Mouse (Mus musculus) liver, postnatal 0 days (tissue): ENCODE data around the gene Ankrd39. TPM values are rescaled to one million over a fixed set of nuclear protein-coding genes. Genes with fewer than 3 reads are reported as not detected.
"Not testable (repeated sequence)": the region's sequence is repeated elsewhere in the genome, so short reads cannot be mapped to it uniquely, and the experiment has no call there.

Experiments used
- ATAC-seq: fragments of 200-750 bp; cut with Nextera tagmentation; 2 replicates; pipeline ENCODE4 v1.8.0; 2017; ENCODE audit warnings: mild to moderate bottlenecking, moderate library complexity
- DNase-seq: peaks from one replicate; pipeline ENCODE4 v3.0.0-alpha.2; 2016
- H3K27ac ChIP-seq: fragments of 300-500 bp; sonication (generic); 2 replicates; pipeline ENCODE4 v1.5.1; 2014; ENCODE audit warnings: antibody characterized with exemption, moderate library complexity, mild to moderate bottlenecking, low read depth
- H3K27me3 ChIP-seq: fragments of 300-500 bp; sonication (generic); 2 replicates; pipeline ENCODE4 v1.6.1; 2014; ENCODE audit warnings: low read length, control low read depth, mixed read lengths; ENCODE audit not compliant: insufficient read depth
- H3K36me3 ChIP-seq: fragments of 300-500 bp; sonication (generic); replicated peaks from 2 replicates; pipeline ENCODE4 v1.6.1; 2014; ENCODE audit warnings: mild to moderate bottlenecking, control low read depth, low read length, moderate library complexity, mixed read lengths; ENCODE audit not compliant: insufficient read depth
- H3K4me1 ChIP-seq: fragments of 300-500 bp; sonication (generic); 2 replicates; pipeline ENCODE4 v1.6.1; 2014; ENCODE audit warnings: antibody characterized with exemption, mild to moderate bottlenecking, control low read depth; ENCODE audit not compliant: insufficient read depth
- H3K4me2 ChIP-seq: fragments of 300-500 bp; sonication (generic); 2 replicates; pipeline ENCODE4 v1.6.1; 2014; ENCODE audit warnings: low read depth, mild to moderate bottlenecking, low read length, moderate library complexity, mixed read lengths
- H3K4me3 ChIP-seq: fragments of 300-500 bp; sonication (generic); 2 replicates; pipeline ENCODE4 v1.5.1; 2014; ENCODE audit warnings: low read depth, low read length
- H3K9ac ChIP-seq: fragments of 300-500 bp; sonication (generic); replicated peaks from 2 replicates; pipeline ENCODE4 v1.6.1; 2014; ENCODE audit warnings: mild to moderate bottlenecking, moderate library complexity
- H3K9me3 ChIP-seq: fragments of 300-500 bp; sonication (generic); 2 replicates; pipeline ENCODE4 v1.6.1; 2016; ENCODE audit warnings: mild to moderate bottlenecking, control low read depth, low read length, mixed read lengths
- CTCF ChIP-seq: sonication (generic); IDR thresholded peaks from 2 replicates; pipeline ENCODE4 v1.5.1; 2016; ENCODE audit warnings: antibody characterized with exemption, low read depth
- EP300 ChIP-seq: IDR thresholded peaks from 2 replicates; pipeline ENCODE4 v1.6.1; 2016; ENCODE audit warnings: antibody characterized with exemption, low read depth, mild to moderate bottlenecking
- WGBS: fragments of 180-500 bp; shearing (Covaris S2); extraction: QIAGEN DNeasy Blood & Tissue Kit; methylation state at CpG from one replicate; pipeline ENCODE4 v1.1.7; 2014; ENCODE audit not compliant: insufficient replicate concordance; 5-methylcytosine and 5-hydroxymethylcytosine counted together
- polyA plus RNA-seq: library from polyadenylated mRNA; unstranded; fragments of >200 nt; fragmentation: Nextera tagmentation; extraction: Ambion mirVana; gene quantifications from 2 replicates; pipeline ENCODE4 v1.2.1, GENCODE M21; 2015

Gene Ankrd39
- polyA plus RNA-seq, 1 experiment from 2014 or later = 7.4 TPM

DNA sequence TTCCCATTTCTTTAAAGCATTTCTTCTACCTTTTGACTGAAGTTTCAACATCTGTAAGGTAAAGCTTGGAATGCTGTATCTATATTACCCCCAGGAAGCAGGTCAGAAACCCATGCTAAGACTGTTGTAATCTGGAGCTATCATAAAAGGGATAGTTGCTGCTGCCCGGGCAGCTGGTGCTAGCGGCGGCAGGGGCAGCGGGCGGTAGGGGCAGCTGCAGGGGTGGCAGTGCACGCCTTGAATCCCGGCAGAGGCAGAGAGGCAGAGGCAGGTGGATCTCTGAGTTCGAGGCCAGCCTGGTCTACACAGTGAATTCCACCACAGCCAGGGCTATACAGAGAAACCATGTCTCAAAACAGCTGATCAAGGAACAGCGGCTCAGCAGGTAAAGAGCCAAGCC lies 4.3 kb downstream of the Ankrd39 start:
- DNase-seq = no peak
- no peak overlapping the region for H3K4me3 ChIP-seq
- TF ChIP-seq CTCF = no peak
- no peak for TF ChIP-seq EP300
- H3K36me3 ChIP-seq = peaks cover 12% of the 10 kb centered on the region; the same call in 1 of the 2 replicates
- no peaks in the 10 kb centered on the region for H3K9me3 ChIP-seq
- no peak overlapping the region for H3K27ac ChIP-seq
- no peak overlapping the region for H3K9ac ChIP-seq
- H3K4me1 ChIP-seq = 0 out of 2 replicates have a peak, but pooled peaks cover 6% of the 10 kb centered on the region
- H3K27me3 ChIP-seq = no peaks in the 10 kb centered on the region
- 89% methylated on average over 9 of the region's 9 CpGs for WGBS
- H3K4me2 ChIP-seq = no peak overlapping the region
- no peak for ATAC-seq

DNA sequence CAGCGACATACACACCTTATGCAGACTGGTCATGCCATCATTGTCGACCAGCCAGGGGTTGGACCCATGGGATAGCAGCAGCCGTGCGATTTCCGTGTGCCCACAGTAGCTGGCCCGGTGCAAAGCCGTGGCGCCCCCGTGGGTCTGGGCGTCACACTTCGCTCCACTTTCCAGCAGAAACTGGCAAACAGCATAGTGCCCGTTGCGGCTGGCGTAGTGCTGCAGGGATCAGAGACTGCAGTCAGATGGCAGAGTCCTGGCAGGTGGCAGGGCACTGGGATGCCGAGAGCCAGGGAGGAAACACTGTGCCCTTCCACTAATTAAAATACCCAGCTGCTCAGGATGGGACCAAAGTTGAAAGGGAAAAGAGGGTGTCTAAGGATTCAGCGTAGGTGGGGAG lies 5.4 kb downstream of the Ankrd39 start:
- no peaks in the 10 kb centered on the region for H3K9me3 ChIP-seq
- no peak overlapping the region for H3K27ac ChIP-seq
- TF ChIP-seq CTCF = no peak
- no peak for TF ChIP-seq EP300
- ATAC-seq (no peak), DNase-seq (no peak)
- H3K4me2 ChIP-seq = no peak overlapping the region
- H3K4me1 ChIP-seq = 0 out of 2 replicates have a peak, but pooled peaks cover 10% of the 10 kb centered on the region
- no peak overlapping the region for H3K9ac ChIP-seq
- H3K36me3 ChIP-seq = peaks cover 12% of the 10 kb centered on the region; the same call in 1 of the 2 replicates
- H3K4me3 ChIP-seq = no peak overlapping the region
- H3K27me3 ChIP-seq = no peaks in the 10 kb centered on the region
- WGBS = 94% methylated on average over 16 of the region's 16 CpGs

DNA sequence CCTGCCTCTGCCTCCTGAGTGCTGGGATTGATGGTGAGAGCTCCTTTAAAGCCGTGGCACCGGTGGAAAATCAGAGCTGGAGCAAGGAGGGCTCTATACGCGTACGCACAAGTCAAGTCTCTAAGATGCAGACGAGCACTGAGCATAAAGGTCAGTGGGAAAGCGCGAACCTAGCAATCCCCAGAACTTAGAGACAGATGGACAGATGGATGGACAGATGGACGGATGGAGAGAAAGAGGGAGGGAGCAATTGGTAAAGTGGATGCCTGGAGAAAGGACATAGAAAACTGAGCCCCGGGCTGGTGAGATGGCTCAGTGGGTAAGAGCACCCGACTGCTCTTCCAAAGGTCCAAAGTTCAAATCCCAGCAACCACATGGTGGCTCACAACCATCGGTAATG lies 6.4 kb downstream of the Ankrd39 start:
- no peak for TF ChIP-seq EP300
- TF ChIP-seq CTCF = no peak
- Histone ChIP-seq H3K4me3 (no peak overlapping the region), H3K9me3 (no peaks in the 10 kb centered on the region), H3K4me2 (no peak overlapping the region), H3K27me3 (no peaks in the 10 kb centered on the region), H3K4me1 (peaks cover 10% of the 10 kb centered on the region; the same call in 1 of the 2 replicates), H3K9ac (no peak overlapping the region), H3K36me3 (peaks cover 12% of the 10 kb centered on the region; the same call in 1 of the 2 replicates), H3K27ac (no peak overlapping the region)
- ATAC-seq (no peak), DNase-seq (no peak)
- 86% methylated on average over 12 of the region's 12 CpGs for WGBS

DNA sequence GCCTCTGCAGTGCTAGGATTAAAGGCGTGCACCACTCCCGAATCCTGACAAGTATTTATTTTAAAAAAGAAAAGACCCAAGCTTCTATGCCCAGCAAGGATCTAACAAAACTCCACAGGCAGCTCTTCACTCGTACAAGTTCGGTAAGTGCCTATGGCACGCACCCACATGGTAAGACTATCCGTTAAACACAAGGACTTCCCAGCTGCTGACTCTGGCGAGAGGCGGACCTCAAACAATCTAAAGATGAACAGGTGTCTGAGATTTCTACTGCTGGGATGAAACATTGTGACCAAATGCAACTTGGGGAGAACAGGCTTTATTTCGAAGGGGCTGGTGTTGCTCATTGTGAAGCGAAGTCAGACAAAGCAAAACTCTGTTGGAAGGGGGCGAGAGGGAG lies 7.1 kb downstream of the Ankrd39 start:
- DNase-seq = no peak
- Histone ChIP-seq H3K27me3 (no peaks in the 10 kb centered on the region), H3K9ac (no peak overlapping the region), H3K36me3 (peaks cover 12% of the 10 kb centered on the region; the same call in 1 of the 2 replicates), H3K4me2 (no peak overlapping the region), H3K4me3 (no peak overlapping the region), H3K4me1 (peaks cover 13% of the 10 kb centered on the region; the same call in 1 of the 2 replicates), H3K9me3 (no peaks in the 10 kb centered on the region), H3K27ac (no peak overlapping the region)
- no peak for ATAC-seq
- 81% methylated on average over 11 of the region's 11 CpGs for WGBS
- no peak for TF ChIP-seq EP300
- TF ChIP-seq CTCF = no peak

DNA sequence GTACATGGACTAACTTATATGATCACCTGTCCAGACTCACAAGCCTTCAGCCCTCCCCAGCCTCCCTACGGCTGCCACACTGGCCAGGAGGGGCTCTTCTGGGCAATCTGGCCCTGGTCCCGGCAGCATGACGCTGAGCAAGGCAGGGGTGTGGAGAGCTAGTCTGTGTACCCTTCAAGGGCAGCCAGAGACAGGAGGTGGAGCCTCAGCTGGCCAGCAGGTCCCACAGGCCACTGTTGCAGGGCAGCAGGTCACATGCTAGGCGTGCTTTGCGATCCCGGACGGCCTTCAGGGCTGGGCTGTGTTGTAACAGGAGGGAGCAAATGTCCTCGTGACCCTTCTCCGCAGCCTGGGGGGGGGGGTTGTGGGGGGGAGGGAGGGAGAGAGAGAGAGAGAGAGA lies 8.1 kb downstream of the Ankrd39 start, which contains the start of gene Gm42417:
TSS of gene Gm42417 (minus strand) at position 244 of the 400 bp plus-strand sequence.
- peak; percentile 76 for DNase-seq
- peaks cover 12% of the 10 kb centered on the region; the same call in 1 of the 2 replicates for H3K36me3 ChIP-seq
- H3K27ac ChIP-seq = peak within 1 kb of the TSS; percentile 70

DNA sequence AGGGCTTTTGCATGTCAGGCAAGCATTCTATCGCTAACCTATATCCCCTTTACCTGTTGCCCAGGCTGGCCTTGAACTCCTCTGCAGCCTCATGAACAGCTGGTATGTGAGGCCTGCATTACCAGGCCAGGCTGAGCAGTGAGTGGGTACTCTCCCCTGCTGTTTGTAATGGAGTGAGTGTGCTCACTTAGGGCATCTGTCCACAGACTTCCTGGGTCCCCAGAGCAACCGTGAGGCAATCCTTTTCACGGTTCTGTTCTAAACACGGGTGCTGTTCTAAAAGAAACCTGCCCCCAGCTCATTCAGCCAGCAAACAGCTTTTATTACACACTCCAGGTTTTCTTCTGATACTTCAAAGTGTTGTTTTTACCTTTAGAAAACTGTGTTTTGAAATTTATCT lies 8.5 kb downstream of the Ankrd39 start:
- H3K4me1 ChIP-seq = peaks cover 19% of the 10 kb centered on the region; the same call in 1 of the 2 replicates
- H3K4me3 ChIP-seq = no peak overlapping the region
- H3K9ac ChIP-seq = no peak overlapping the region
- H3K27ac ChIP-seq = peak overlapping the region; percentile 70
- H3K4me2 ChIP-seq = no peak overlapping the region
- ATAC-seq (peak; percentile 62), DNase-seq (no peak)
- peaks cover 12% of the 10 kb centered on the region; the same call in 1 of the 2 replicates for H3K36me3 ChIP-seq
- 58% methylated on average over 4 of the region's 4 CpGs for WGBS
- H3K27me3 ChIP-seq = no peaks in the 10 kb centered on the region
- TF ChIP-seq CTCF (no peak), EP300 (no peak)
- no peaks in the 10 kb centered on the region for H3K9me3 ChIP-seq

More for the DNA sequence above, 8.1 kb downstream of the Ankrd39 start, which contains the start of gene Gm42417:
- ATAC-seq = peak; percentile 97
- no peak within 1 kb of the TSS for H3K4me2 ChIP-seq
- no peaks in the 10 kb centered on the region for H3K9me3 ChIP-seq
- H3K4me3 ChIP-seq = no peak within 1 kb of the TSS
- H3K9ac ChIP-seq = no peak within 1 kb of the TSS
- H3K27me3 ChIP-seq = no peaks in the 10 kb centered on the region
- TF ChIP-seq CTCF (0 out of 2 replicates have a peak, but pooled peaks have one; percentile 1), EP300 (0 out of 2 replicates have a peak, but pooled peaks have one; percentile 21)
- peaks cover 19% of the 10 kb centered on the region; the same call in 1 of the 2 replicates for H3K4me1 ChIP-seq
- WGBS = 44% methylated on average over 7 of the region's 9 CpGs

DNA sequence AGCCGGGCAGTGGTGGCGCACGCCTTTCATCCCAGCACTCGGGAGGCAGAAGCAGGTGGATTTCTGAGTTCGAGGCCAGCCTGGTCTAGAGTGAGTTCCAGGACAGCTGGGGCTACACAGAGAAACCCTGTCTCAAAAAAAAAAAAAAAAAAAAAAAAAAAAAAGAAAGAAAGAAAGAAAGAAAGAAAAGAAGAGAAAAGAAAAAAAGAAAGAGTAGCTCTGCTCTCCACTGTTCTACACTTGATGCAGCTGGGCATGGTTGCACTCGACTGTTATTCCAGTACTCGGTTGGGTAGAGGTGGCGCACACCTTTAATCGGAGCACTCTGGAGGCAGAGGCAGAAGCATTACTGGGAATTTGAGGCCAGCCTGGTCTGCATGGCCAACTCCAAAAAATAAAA lies 10.5 kb downstream of the Ankrd39 start, which contains the start of gene Ankrd23:
TSS of gene Ankrd23 (minus strand) at position 101 of the 400 bp plus-strand sequence.
- H3K4me3 ChIP-seq, ATAC-seq, H3K27me3 ChIP-seq, H3K9me3 ChIP-seq, H3K36me3 ChIP-seq, H3K4me2 ChIP-seq, DNase-seq: not testable (repeated sequence)
- H3K27ac ChIP-seq = peak within 1 kb of the TSS; percentile 78
- H3K9ac ChIP-seq = 0 out of 2 replicates have a peak within 1 kb of the TSS, but pooled peaks have one; percentile 34
- H3K4me1 ChIP-seq = peaks cover 19% of the 10 kb centered on the region; the same call in 1 of the 2 replicates
- WGBS = 86% methylated on average over 9 of the region's 9 CpGs
